Mouse (Mus musculus) ES-E14 (cell line): ENCODE results near the gene Gm9.
"Not testable (repeated sequence)": the region's sequence is repeated elsewhere in the genome, so short reads cannot be mapped to it uniquely, and the experiment has no call there.

Experiments
- CHD2 ChIP-seq: IDR thresholded peaks from 2 replicates; pipeline ENCODE4 v1.6.1; 2014; ENCODE audit warnings: mild to moderate bottlenecking, low read depth, low read length, inconsistent platforms
- ZC3H11A ChIP-seq: IDR thresholded peaks from 2 replicates; pipeline ENCODE4 v1.6.1; 2012; ENCODE audit warnings: low read depth, mild to moderate bottlenecking, inconsistent platforms, low read length, borderline replicate concordance

DNA sequence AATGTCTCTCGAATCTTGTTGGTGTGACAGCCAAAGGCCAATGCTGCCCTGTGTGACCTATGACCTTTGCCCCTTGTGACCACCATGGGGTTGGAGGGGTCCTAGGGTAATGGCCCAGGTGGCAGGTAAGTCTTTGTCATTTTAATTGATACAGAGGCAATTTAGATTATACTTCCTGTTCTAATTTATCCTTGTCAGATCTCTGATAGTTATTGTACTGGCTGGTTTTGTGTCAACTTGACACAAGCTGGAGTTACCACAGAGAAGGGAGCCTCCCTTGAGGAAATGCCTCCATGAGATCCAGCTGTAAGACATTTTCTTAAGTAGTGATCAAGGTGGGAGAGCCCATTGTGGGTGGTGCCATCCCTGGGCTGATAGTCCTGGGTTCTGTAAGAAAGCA is 11.3 kb upstream of the Gm9 start, which contains the start of gene Rhox1:
- not testable (repeated sequence) for TF ChIP-seq ZC3H11A, CHD2
